Mouse (Mus musculus) right cerebral cortex, adult 18-20 months (tissue): Measurements from ENCODE around the gene Gm10718.
"Not testable (repeated sequence)": the region's sequence is repeated elsewhere in the genome, so short reads cannot be mapped to it uniquely, and the experiment has no call there.

Source experiments
- DNase-seq: peaks from one replicate; pipeline ENCODE4 v3.0.0; 2022; ENCODE audit warnings: mixed read lengths

Gm10718 gene

GRCm38 (mm10) chr9:3026136-3026535, 2.8 kb downstream of the Gm10718 start:
- DNase-seq: not testable (repeated sequence)

- not testable (repeated sequence) for DNase-seq
Measured at GRCm38 (mm10) chr9:3026741-3027140, 3.4 kb downstream of the Gm10718 start.

- DNase-seq: not testable (repeated sequence)
Measured at GRCm38 (mm10) chr9:3027200-3027599, 3.9 kb downstream of the Gm10718 start.

- DNase-seq: peak; percentile 7
Measured at GRCm38 (mm10) chr9:3029276-3030000, 6.1 kb downstream of the Gm10718 start.

GRCm38 (mm10) chr9:3030677-3031318, 7.5 kb downstream of the Gm10718 start:
- not testable (repeated sequence) for DNase-seq

- not testable (repeated sequence) for DNase-seq
Measured at GRCm38 (mm10) chr9:3034299-3034698, 11.0 kb downstream of the Gm10718 start, which contains the start of gene Gm17535. Gene Gm17535, plus strand, starts transcription at chr9:3034599.

GRCm38 (mm10) chr9:3036577-3036976, 13.2 kb downstream of the Gm10718 start, which contains the start of gene Gm10715:
Gene Gm10715, plus strand, starts transcription at chr9:3036877.
- not testable (repeated sequence) for DNase-seq

GRCm38 (mm10) chr9:3038161-3038560, 14.8 kb downstream of the Gm10718 start:
- not testable (repeated sequence) for DNase-seq
